Mouse (Mus musculus) neural tube, embryonic 11.5 days (tissue): ENCODE results near the gene Slc4a1. TPM values are rescaled to one million over a fixed set of nuclear protein-coding genes. Genes with fewer than 3 reads are reported as not detected.

ENCODE experiments used
- ATAC-seq: fragments of 200-750 bp; cut with Nextera tagmentation; 2 replicates; pipeline ENCODE4 v1.8.0; 2017; ENCODE audit warnings: moderate number of reproducible peaks, mild to moderate bottlenecking, moderate TSS enrichment, moderate library complexity; ENCODE audit not compliant: insufficient read depth, low FRiP score, low TSS enrichment
- DNase-seq: peaks from one replicate; pipeline ENCODE4 v3.0.0-alpha.2; 2015; ENCODE audit warnings: low spot score
- H3K27ac ChIP-seq: fragments of 300-500 bp; sonication (generic); 2 replicates; pipeline ENCODE4 v1.5.1; 2014; ENCODE audit warnings: low read depth, mild to moderate bottlenecking, low read length
- H3K27me3 ChIP-seq: fragments of 300-500 bp; sonication (generic); 2 replicates; pipeline ENCODE4 v1.6.1; 2014; ENCODE audit warnings: mild to moderate bottlenecking, low read length, mixed read lengths; ENCODE audit not compliant: control insufficient read depth, insufficient read depth
- H3K36me3 ChIP-seq: fragments of 300-500 bp; sonication (generic); 2 replicates; pipeline ENCODE4 v1.6.1; 2014; ENCODE audit warnings: mild to moderate bottlenecking, low read length, moderate library complexity, mixed read lengths; ENCODE audit not compliant: control insufficient read depth, insufficient read depth
- H3K4me1 ChIP-seq: fragments of 300-500 bp; sonication (generic); 2 replicates; pipeline ENCODE4 v1.6.1; 2014; ENCODE audit warnings: low read length, mixed read lengths; ENCODE audit not compliant: control insufficient read depth, insufficient read depth
- H3K4me2 ChIP-seq: fragments of 300-500 bp; sonication (generic); 2 replicates; pipeline ENCODE4 v1.6.1; 2014; ENCODE audit warnings: low read depth, mild to moderate bottlenecking, moderate library complexity
- H3K4me3 ChIP-seq: fragments of 300-500 bp; sonication (generic); 2 replicates; pipeline ENCODE4 v1.5.1; 2014; ENCODE audit warnings: low read depth, low read length
- H3K9ac ChIP-seq: fragments of 300-500 bp; sonication (generic); 2 replicates; pipeline ENCODE4 v1.6.1; 2014; ENCODE audit warnings: mild to moderate bottlenecking, low read length
- H3K9me3 ChIP-seq: fragments of 300-500 bp; sonication (generic); 2 replicates; pipeline ENCODE4 v1.6.1; 2016; ENCODE audit warnings: low read length; ENCODE audit not compliant: control insufficient read depth
- WGBS: fragments of 180-500 bp; shearing (Covaris S2); extraction: QIAGEN DNeasy Blood & Tissue Kit; methylation state at CpG from one replicate; pipeline ENCODE4 v1.1.7; 2014; 5-methylcytosine and 5-hydroxymethylcytosine counted together
- polyA plus RNA-seq: library from polyadenylated mRNA; unstranded; fragments of >200 nt; fragmentation: Nextera tagmentation; extraction: Ambion mirVana; gene quantifications from 2 replicates; pipeline ENCODE4 v1.2.1, GENCODE M21; 2014

Slc4a1 gene
- polyA plus RNA-seq, 1 experiment from 2014 or later, result 28.4 TPM

GRCm38 (mm10) chr11:102408344-102408876 is 42.4 kb upstream of the Slc4a1 start:
- H3K4me2 ChIP-seq, result peak overlapping the region; percentile 94
- H3K27me3 ChIP-seq, result no peaks in the 10 kb centered on the region
- no peaks in the 10 kb centered on the region for H3K9me3 ChIP-seq
- 0% methylated on average over 32 of the region's 32 CpGs for WGBS
- H3K27ac ChIP-seq, result peak overlapping the region; percentile 75
- ATAC-seq (peak; percentile 93), DNase-seq (peak; percentile 97)
- H3K36me3 ChIP-seq, result peaks cover 7% of the 10 kb centered on the region
- H3K4me3 ChIP-seq, result peak overlapping the region; percentile 74
- peaks cover 15% of the 10 kb centered on the region for H3K4me1 ChIP-seq
- peak overlapping the region; percentile 78 for H3K9ac ChIP-seq

- WGBS, result under 1% methylated on average over 19 of the region's 19 CpGs
- Histone ChIP-seq H3K9me3 (no peaks in the 10 kb centered on the region), H3K4me1 (peaks cover 15% of the 10 kb centered on the region), H3K27ac (peak within 1 kb of the TSS; percentile 75), H3K36me3 (peaks cover 10% of the 10 kb centered on the region), H3K4me3 (peak within 1 kb of the TSS; percentile 74), H3K4me2 (peak within 1 kb of the TSS; percentile 94), H3K9ac (peak within 1 kb of the TSS; percentile 78), H3K27me3 (no peaks in the 10 kb centered on the region)
- no peak for DNase-seq
- no peak for ATAC-seq
These were observed 41.8 kb upstream of the Slc4a1 start, which contains the start of gene Slc25a39 for GRCm38 (mm10) chr11:102407834-102408215. Slc25a39 (minus strand) TSS chr11:102407946.

- peak; percentile 58 for ATAC-seq
- peaks cover 11% of the 10 kb centered on the region for H3K36me3 ChIP-seq
- no peaks in the 10 kb centered on the region for H3K27me3 ChIP-seq
- H3K27ac ChIP-seq, result peak overlapping the region; percentile 75
- H3K4me1 ChIP-seq, result peaks cover 18% of the 10 kb centered on the region
- WGBS, result under 1% methylated on average over 80 of the region's 85 CpGs
- peak; percentile 93 for DNase-seq
- no peaks in the 10 kb centered on the region for H3K9me3 ChIP-seq
- peak overlapping the region; percentile 78 for H3K9ac ChIP-seq
- H3K4me2 ChIP-seq, result peak overlapping the region; percentile 94
- H3K4me3 ChIP-seq, result peak overlapping the region; percentile 74
These were observed 41.2 kb upstream of the Slc4a1 start for GRCm38 (mm10) chr11:102406900-102407833.

- Histone ChIP-seq H3K4me2 (peak overlapping the region; percentile 94), H3K27me3 (no peaks in the 10 kb centered on the region), H3K4me1 (peaks cover 21% of the 10 kb centered on the region), H3K9me3 (no peaks in the 10 kb centered on the region), H3K9ac (peak overlapping the region; percentile 78), H3K36me3 (peaks cover 11% of the 10 kb centered on the region), H3K27ac (peak overlapping the region; percentile 75), H3K4me3 (peak overlapping the region; percentile 74)
- ATAC-seq, result no peak
- no peak for DNase-seq
- 12% methylated on average over 3 of the region's 3 CpGs for WGBS
These were observed 40.4 kb upstream of the Slc4a1 start for GRCm38 (mm10) chr11:102406401-102406800.

DNA sequence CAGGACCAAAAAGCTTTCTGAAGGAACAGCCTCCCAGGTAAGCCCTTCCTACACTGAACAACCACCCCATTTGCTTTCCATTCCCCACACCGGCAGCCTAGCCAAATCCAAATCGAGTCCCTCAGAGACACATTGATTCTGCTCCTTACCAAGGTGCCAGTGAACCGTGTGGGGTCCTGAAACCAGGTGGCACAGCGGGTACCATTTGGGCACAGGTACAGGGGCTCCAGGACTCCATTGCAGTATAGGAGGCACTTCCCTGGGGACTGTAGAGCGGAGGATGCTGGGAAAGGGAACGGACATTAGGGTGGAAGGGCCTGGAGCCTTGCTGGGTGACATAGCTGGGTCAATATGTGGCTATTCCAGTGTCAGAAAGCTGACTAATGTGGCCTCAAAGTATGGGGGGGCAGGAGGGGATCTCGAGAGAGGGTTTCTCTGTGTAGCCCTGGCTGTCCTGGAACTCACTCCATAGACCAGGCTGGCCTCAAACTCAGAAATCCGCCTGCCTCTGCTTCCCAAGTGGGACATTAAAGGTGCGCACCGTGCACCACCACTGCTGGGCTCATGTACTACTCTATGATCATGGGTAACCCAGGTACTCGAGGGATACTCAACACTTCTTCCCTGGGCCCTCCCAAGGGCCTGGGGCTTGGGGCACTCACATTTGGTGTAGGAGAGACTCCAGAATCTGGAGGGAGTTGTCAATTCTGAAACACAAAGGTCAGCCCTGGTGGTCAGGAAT is 39.7 kb upstream of the Slc4a1 start:
- Histone ChIP-seq H3K27ac (no peak overlapping the region), H3K36me3 (peaks cover 11% of the 10 kb centered on the region), H3K4me3 (peak overlapping the region; percentile 74), H3K4me1 (peaks cover 21% of the 10 kb centered on the region), H3K27me3 (peaks cover under 1% of the 10 kb centered on the region; the same call in 1 of the 2 replicates), H3K4me2 (peak overlapping the region; percentile 94), H3K9ac (peak overlapping the region; percentile 78; the same call in 1 of the 2 replicates), H3K9me3 (no peaks in the 10 kb centered on the region)
- ATAC-seq (no peak), DNase-seq (no peak)
- WGBS, result 89% methylated on average over 11 of the region's 11 CpGs

DNA sequence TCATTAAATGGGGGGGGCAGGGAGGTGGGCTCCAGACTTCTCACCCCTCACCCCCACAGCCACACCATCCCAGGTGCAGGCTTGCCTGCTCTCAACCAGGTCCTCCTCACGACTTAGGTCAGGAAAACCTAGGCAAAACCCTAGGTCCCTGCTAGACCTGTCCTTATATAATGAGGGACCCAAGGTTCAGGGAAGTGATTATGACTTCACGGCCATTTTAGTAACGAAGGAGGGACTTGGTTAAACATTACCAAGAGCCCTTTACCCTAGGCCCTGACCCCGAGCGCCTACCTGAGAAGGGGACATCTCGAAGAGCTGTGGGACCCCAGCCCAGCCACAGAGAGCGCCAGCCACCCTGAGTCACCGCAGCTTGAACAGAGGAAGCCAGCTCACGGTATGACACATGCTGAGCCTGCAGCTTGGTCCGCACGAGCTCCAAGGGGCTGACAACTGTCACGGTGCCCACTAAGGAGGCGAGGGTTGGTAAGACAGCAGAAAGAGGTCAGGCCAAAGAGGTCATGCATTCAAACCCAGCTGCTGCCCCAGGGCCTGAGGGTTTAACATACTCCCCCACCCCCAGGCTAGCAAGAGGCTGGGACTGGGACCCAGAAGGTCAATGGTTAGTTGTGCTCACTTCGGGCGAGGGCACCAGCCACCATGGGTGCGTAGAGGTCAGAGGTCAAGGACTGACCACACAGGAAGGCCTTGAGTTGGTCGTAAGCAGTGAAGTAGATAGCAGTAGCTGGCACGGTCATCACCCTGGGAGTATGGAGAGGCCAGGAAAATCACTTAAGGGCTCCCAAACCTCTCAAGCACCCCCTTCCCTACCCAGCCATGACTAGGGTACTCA is 38.4 kb upstream of the Slc4a1 start:
- ATAC-seq, result no peak
- Histone ChIP-seq H3K4me3 (no peak overlapping the region), H3K4me1 (peaks cover 25% of the 10 kb centered on the region)

DNA sequence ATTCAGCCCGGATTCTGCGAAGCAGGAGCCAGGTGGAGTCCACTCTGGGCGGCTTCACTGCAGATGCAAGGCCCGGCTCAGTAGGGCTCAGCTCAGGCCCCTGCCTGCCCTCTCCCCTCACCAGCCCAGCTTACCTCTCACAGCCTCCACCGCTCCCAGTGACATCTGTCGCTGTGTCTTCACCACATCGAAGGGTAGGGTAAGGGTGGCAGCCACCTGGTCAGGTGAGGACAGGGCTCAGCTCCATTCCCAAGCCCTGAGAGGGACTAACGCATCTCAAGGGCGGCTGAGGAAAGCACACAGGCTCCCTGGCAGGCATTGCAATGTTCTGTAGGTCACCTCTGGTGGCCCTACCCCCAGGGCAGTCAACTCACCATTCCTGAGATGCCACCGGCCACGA is 37.7 kb upstream of the Slc4a1 start:
- no peak overlapping the region for H3K9ac ChIP-seq
- no peak overlapping the region for H3K27ac ChIP-seq
- no peak overlapping the region for H3K4me3 ChIP-seq
- H3K4me2 ChIP-seq, result no peak overlapping the region
- peaks cover 14% of the 10 kb centered on the region for H3K36me3 ChIP-seq
- H3K9me3 ChIP-seq, result no peaks in the 10 kb centered on the region
- WGBS, result 94% methylated on average over 11 of the region's 11 CpGs
- no peak for ATAC-seq
- no peak for DNase-seq
- H3K27me3 ChIP-seq, result peaks cover 18% of the 10 kb centered on the region
- peaks cover 25% of the 10 kb centered on the region for H3K4me1 ChIP-seq

More for the DNA sequence above, 38.4 kb upstream of the Slc4a1 start:
- H3K27me3 ChIP-seq, result peaks cover 13% of the 10 kb centered on the region
- H3K4me2 ChIP-seq, result no peak overlapping the region
- 78% methylated on average over 18 of the region's 18 CpGs for WGBS
- DNase-seq, result peak; percentile 33
- H3K27ac ChIP-seq, result no peak overlapping the region
- H3K9ac ChIP-seq, result peak overlapping the region; percentile 10; the same call in 1 of the 2 replicates
- no peaks in the 10 kb centered on the region for H3K9me3 ChIP-seq
- peaks cover 14% of the 10 kb centered on the region for H3K36me3 ChIP-seq
